Mouse (Mus musculus) liver, embryonic 16.5 days (tissue): ENCODE measurements around the gene 1700012A03Rik. TPM values are rescaled to one million over a fixed set of nuclear protein-coding genes. Genes with fewer than 3 reads are reported as not detected.

Experiments used
- ATAC-seq: fragments of 200-750 bp; cut with Nextera tagmentation; 2 replicates; pipeline ENCODE4 v1.8.0; 2017; ENCODE audit warnings: low read depth, mild to moderate bottlenecking, moderate number of reproducible peaks, moderate library complexity
- H3K27ac ChIP-seq: fragments of 300-500 bp; sonication (generic); 2 replicates; pipeline ENCODE4 v1.5.1; 2014; ENCODE audit warnings: mild to moderate bottlenecking, low read length
- H3K27me3 ChIP-seq: fragments of 300-500 bp; sonication (generic); 2 replicates; pipeline ENCODE4 v1.6.1; 2014; ENCODE audit warnings: low read depth, low read length, mixed read lengths; ENCODE audit not compliant: control insufficient read depth, insufficient read depth
- H3K36me3 ChIP-seq: fragments of 300-500 bp; sonication (generic); 2 replicates; pipeline ENCODE4 v1.6.1; 2014; ENCODE audit warnings: mild to moderate bottlenecking; ENCODE audit not compliant: control insufficient read depth, insufficient read depth
- H3K4me1 ChIP-seq: fragments of 300-500 bp; sonication (generic); 2 replicates; pipeline ENCODE4 v1.6.1; 2014; ENCODE audit warnings: low read depth, low read length, mixed read lengths; ENCODE audit not compliant: control insufficient read depth
- H3K4me2 ChIP-seq: fragments of 300-500 bp; sonication (generic); 2 replicates; pipeline ENCODE4 v1.6.1; 2014; ENCODE audit warnings: low read depth, low read length, mixed read lengths
- H3K4me3 ChIP-seq: fragments of 300-500 bp; sonication (generic); 2 replicates; pipeline ENCODE4 v1.5.1; 2014; ENCODE audit warnings: low read depth, mild to moderate bottlenecking, low read length
- H3K9ac ChIP-seq: fragments of 300-500 bp; sonication (generic); 2 replicates; pipeline ENCODE4 v1.6.1; 2014; ENCODE audit warnings: low read depth, low read length
- H3K9me3 ChIP-seq: fragments of 300-500 bp; sonication (generic); replicated peaks from 2 replicates; pipeline ENCODE4 v1.6.1; 2016; ENCODE audit warnings: low read length; ENCODE audit not compliant: control insufficient read depth
- WGBS: fragments of 180-500 bp; shearing (Covaris S2); extraction: QIAGEN DNeasy Blood & Tissue Kit; methylation state at CpG from one replicate; pipeline ENCODE4 v1.1.7; 2014; ENCODE audit not compliant: insufficient replicate concordance; 5-methylcytosine and 5-hydroxymethylcytosine counted together
- polyA plus RNA-seq: library from polyadenylated mRNA; unstranded; fragments of >200 nt; fragmentation: Nextera tagmentation; extraction: Ambion mirVana; gene quantifications from 2 replicates; pipeline ENCODE4 v1.2.1, GENCODE M21; 2015

1700012A03Rik gene
- polyA plus RNA-seq, result not detected in 2 replicates

DNA sequence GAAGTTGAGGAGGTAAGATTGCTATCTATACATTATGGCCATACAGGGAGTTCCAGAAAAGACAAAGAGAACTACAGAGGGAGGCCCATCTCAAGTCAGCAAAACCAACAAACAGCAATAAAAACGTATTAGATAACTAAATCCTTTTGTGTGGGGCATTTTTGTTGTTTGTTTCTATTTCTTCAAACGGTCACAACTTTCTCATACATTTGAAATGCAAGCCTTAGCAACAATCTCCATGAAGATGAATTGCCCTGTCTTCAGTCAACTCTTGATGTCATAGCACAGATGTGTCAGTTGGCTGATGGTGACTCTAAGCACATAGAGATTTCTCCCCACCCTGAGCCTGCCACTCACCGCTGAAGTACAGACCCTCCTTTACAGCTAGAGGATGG lies at the start of gene 1700012A03Rik:
1700012A03Rik (plus strand) TSS at position 296 of the 395 bp plus-strand sequence.
- WGBS, result 49% methylated on average over 3 of the region's 3 CpGs

DNA sequence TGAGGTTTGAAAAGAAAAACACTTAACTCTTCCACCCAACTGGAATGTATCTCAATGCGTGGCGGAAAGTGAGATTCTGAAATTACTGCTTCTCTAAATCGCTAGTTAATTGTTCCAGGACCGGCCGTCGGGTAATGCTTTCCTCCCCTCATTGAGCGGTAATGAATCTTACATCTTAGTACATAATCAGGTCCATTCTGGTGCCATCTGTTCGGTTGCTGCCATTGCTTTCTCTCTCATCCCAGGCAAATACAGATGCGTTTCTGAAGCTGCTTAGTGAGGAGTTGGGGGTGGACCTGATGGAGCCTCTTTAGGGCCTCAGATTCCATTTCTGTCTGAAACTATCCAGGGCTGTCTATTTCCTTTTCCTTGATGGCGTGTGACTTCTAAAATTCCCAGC lies 45.8 kb upstream of the 1700012A03Rik start:
- H3K4me3 ChIP-seq, result no peak overlapping the region
- no peak overlapping the region for H3K27ac ChIP-seq
- H3K4me2 ChIP-seq, result no peak overlapping the region
- H3K9ac ChIP-seq, result no peak overlapping the region
- 68% methylated on average over 10 of the region's 10 CpGs for WGBS
- H3K36me3 ChIP-seq, result no peaks in the 10 kb centered on the region
- ATAC-seq, result no peak
- H3K4me1 ChIP-seq, result no peaks in the 10 kb centered on the region
- no peaks in the 10 kb centered on the region for H3K27me3 ChIP-seq
- no peaks in the 10 kb centered on the region for H3K9me3 ChIP-seq

More for the DNA sequence above, at the start of gene 1700012A03Rik:
- no peaks in the 10 kb centered on the region for H3K9me3 ChIP-seq
- H3K36me3 ChIP-seq, result no peaks in the 10 kb centered on the region
- H3K9ac ChIP-seq, result no peak within 1 kb of the TSS
- no peak for ATAC-seq
- H3K27ac ChIP-seq, result no peak within 1 kb of the TSS
- H3K4me2 ChIP-seq, result no peak within 1 kb of the TSS
- no peak within 1 kb of the TSS for H3K4me3 ChIP-seq
- no peaks in the 10 kb centered on the region for H3K27me3 ChIP-seq
- H3K4me1 ChIP-seq, result no peaks in the 10 kb centered on the region

DNA sequence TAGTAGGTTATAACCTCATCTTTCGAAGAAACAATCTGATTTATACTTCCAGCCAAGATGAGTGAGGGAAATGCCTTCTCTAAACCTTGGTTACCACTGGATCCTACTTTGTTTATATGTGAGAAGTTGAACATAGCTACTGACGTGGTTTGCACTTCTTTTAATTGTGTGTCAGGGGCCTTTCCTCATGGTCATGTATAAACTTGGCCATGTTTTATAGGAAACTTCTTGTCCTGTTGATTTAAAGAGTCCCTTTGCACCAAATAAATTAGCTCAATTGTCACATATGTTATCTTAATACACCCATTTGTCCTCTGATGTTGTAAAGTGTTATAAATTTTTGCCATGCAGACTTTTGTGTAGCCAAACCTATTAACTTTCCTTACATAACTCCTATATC lies 44.1 kb upstream of the 1700012A03Rik start:
- 39% methylated on average over 2 of the region's 2 CpGs for WGBS
- no peak for ATAC-seq
- Histone ChIP-seq H3K9ac (no peak overlapping the region), H3K27ac (no peak overlapping the region), H3K36me3 (no peaks in the 10 kb centered on the region), H3K9me3 (no peaks in the 10 kb centered on the region), H3K4me2 (no peak overlapping the region), H3K4me1 (no peaks in the 10 kb centered on the region), H3K27me3 (no peaks in the 10 kb centered on the region), H3K4me3 (no peak overlapping the region)

DNA sequence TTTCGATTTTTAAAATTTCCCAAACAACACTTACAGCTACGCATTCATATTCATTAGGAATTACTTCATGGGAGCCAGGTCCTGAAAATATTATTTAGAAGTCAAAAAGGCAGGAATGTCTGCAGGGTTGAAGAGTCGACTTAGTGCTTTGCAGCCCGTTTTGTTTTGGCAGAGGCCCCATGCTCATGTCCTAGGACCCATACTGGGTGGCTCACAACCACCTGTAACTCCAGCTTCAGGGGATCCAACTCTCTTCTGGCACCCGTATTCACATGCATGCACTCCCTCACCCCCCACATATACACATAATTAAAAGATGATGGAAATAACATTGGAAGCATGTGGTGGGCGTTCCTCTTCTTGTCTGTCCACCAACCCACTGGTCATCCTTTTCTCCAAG lies 43.7 kb upstream of the 1700012A03Rik start:
- WGBS, result 60% methylated on average over 6 of the region's 6 CpGs

DNA sequence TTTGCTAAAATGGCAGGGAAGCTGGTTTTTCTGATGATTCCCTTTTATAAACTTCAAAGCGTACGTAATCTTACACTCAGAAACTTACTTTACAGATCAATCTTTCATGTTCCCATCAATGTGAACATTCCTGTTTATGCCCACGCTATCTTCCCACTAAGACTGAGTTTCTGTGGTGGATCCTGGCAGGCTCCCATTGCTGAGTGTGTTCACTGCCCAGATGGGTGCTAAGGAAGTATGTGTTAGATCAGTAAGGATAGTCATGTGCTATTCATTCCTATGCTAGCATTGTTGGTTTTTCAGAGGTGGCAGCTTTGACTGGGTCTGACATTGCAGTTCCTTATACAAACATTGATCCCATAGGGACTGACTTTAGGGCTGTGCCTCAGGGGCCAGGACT lies 42.7 kb upstream of the 1700012A03Rik start:
- Histone ChIP-seq H3K4me3 (no peak overlapping the region), H3K9me3 (no peaks in the 10 kb centered on the region), H3K4me1 (no peaks in the 10 kb centered on the region), H3K4me2 (no peak overlapping the region), H3K27me3 (no peaks in the 10 kb centered on the region), H3K36me3 (no peaks in the 10 kb centered on the region), H3K9ac (no peak overlapping the region), H3K27ac (no peak overlapping the region)
- no peak for ATAC-seq
- 68% methylated on average over 3 of the region's 3 CpGs for WGBS

More for the DNA sequence above, 43.7 kb upstream of the 1700012A03Rik start:
- ATAC-seq, result no peak
- Histone ChIP-seq H3K4me2 (no peak overlapping the region), H3K4me1 (no peaks in the 10 kb centered on the region), H3K9me3 (no peaks in the 10 kb centered on the region), H3K9ac (no peak overlapping the region), H3K36me3 (no peaks in the 10 kb centered on the region), H3K27me3 (no peaks in the 10 kb centered on the region), H3K27ac (no peak overlapping the region), H3K4me3 (no peak overlapping the region)

DNA sequence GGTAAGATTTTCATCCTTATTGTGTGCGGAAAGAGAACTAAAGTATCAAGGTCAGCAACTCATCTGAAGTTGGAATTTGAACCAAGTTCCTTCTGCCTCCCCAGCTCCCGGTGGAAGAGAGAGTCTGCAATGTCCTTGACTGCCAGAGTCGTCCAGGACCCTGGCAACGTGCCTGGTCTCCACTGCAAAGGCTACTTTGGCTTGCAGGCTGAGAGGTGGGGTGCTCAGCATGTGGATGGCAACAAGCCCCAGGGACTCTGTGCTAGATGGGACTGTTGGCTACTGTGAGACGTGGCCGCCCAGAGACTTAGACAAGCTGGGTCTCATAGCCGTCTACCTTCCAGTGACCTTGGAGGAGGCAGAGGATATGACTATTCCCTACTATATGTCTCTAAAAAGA lies 33.2 kb upstream of the 1700012A03Rik start:
- Histone ChIP-seq H3K4me1 (no peaks in the 10 kb centered on the region), H3K9ac (no peak overlapping the region), H3K4me3 (no peak overlapping the region), H3K27me3 (no peaks in the 10 kb centered on the region), H3K9me3 (no peaks in the 10 kb centered on the region), H3K4me2 (no peak overlapping the region), H3K27ac (no peak overlapping the region), H3K36me3 (no peaks in the 10 kb centered on the region)
- no peak for ATAC-seq
- 65% methylated on average over 7 of the region's 7 CpGs for WGBS

DNA sequence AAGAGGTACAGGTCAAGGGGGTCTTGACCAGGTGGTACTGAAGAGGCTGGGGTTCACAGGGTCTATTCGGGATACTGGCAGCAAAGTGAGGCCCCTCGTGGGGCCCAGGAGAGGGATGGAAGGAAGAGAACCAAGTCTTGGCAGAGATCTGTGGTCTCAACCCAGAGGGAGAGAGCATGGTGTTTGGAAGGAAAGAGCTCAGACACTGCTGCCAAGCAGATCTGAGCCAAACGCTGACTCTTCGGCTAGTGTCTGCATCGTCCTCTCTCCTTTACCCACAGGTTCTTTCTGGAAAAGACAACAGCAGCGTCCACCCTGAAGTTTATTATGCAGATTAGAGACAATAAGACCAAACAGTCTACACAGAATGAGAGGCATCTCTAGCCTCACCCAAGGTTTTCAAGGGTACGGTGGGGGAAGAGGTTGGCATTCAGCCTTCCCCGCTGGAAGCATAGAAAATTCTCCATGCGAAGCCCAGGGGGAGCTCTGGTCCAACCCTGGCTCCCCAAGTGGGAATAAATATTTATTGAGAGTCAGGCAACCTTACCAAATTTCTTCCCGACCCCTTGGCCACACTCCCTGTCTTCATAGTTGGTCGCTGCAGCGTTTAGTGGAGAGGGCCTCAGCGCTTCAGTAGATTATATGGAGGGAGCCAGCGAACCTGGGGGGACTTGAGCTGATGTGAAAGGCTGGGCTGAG lies 32.5 kb upstream of the 1700012A03Rik start:
- WGBS, result 65% methylated on average over 14 of the region's 14 CpGs
- Histone ChIP-seq H3K27me3 (no peaks in the 10 kb centered on the region), H3K36me3 (no peaks in the 10 kb centered on the region), H3K9ac (no peak overlapping the region), H3K9me3 (no peaks in the 10 kb centered on the region), H3K4me1 (no peaks in the 10 kb centered on the region), H3K4me3 (no peak overlapping the region), H3K27ac (no peak overlapping the region), H3K4me2 (no peak overlapping the region)
- no peak for ATAC-seq

DNA sequence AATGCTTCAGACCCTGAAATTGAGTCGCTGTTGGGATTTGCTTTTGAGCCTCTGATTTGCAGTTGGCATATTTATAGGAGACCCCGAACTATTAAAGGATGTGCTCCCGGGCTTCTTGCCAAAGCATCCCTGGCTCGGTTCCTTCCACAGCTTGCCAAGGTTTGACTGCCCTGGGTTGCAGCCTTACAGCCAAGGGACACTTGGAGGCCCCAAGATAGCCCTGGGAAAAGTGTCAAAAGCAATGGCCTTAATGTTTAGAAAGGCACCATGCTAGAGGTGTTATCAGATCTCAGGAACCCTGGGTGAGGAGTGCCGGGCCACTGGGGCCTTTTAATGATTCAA lies 32.0 kb upstream of the 1700012A03Rik start:
- WGBS, result 59% methylated on average over 5 of the region's 5 CpGs
- Histone ChIP-seq H3K27ac (no peak overlapping the region), H3K9me3 (no peaks in the 10 kb centered on the region), H3K9ac (no peak overlapping the region), H3K27me3 (no peaks in the 10 kb centered on the region), H3K4me1 (no peaks in the 10 kb centered on the region), H3K4me3 (no peak overlapping the region), H3K4me2 (no peak overlapping the region), H3K36me3 (no peaks in the 10 kb centered on the region)
- ATAC-seq, result no peak

DNA sequence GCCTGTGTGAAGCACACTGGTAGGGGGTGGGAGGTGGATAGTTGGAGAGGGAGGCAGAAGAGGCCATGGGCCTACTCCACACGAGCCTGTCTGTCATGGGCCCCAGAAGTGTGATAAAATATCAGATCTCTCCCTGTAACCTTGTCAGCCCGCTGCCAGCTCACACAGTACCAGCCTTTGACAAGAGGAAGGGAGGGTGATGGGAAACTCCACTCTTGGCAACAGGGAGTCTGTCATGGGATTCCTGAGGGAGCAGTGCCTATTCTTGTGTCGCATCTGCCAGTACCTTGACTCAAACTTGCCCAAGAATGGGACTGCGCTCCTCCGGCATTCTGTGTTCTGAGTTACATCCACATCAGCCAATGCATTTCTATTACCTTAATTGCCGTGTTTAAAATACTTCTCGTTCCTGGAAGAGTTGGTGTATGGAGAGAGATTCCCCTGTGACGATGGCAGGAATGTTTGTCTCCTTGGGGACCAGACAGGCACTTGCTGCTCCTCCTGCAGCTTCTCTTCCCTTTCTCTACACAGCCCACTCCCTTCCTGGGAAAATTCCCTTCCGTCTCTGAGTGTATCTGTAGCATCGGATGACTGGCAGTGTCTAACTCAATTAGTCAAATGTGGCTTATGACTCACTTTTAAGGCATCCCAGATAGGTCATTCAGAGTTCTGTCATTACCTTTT lies 28.1 kb upstream of the 1700012A03Rik start:
- 60% methylated on average over 10 of the region's 10 CpGs for WGBS
- ATAC-seq, result no peak

More for the DNA sequence above, 28.1 kb upstream of the 1700012A03Rik start:
- Histone ChIP-seq H3K4me3 (no peak overlapping the region), H3K9me3 (no peaks in the 10 kb centered on the region), H3K27ac (no peak overlapping the region), H3K4me2 (no peak overlapping the region), H3K27me3 (no peaks in the 10 kb centered on the region), H3K36me3 (no peaks in the 10 kb centered on the region), H3K9ac (no peak overlapping the region), H3K4me1 (no peaks in the 10 kb centered on the region)
